Comparison of ENCODE assay signal across 20 mouse cellular contexts in genomic region chr11:46278140-46278539, GRCm38 (mm10). TPM values are rescaled to one million over a fixed set of nuclear protein-coding genes. Genes with fewer than 3 reads are reported as not detected.
"Had no signal": no experiment of that assay in that cellular context is flagged by ENCODE, and none has a peak within 500 bp of the region (broad histone marks: within the 10 kb centered on the region; RNA-seq: fewer than 3 reads in every experiment).

No protein-coding gene starts in this region.

- H3K4me2 ChIP-seq: limb, embryonic 13.5 days; midbrain, embryonic 15.5 days; neural tube, embryonic 13.5 days had no signal

- H3K9ac ChIP-seq: limb, embryonic 13.5 days; liver, embryonic 14.5 days; midbrain, embryonic 15.5 days; neural tube, embryonic 13.5 days had no signal

- H3K4me3 ChIP-seq: limb, embryonic 13.5 days; midbrain, embryonic 15.5 days; neural tube, embryonic 13.5 days had no signal

- DNase-seq: kidney, adult 11 months; kidney, postnatal 10 days; left cerebral cortex, postnatal 4 days; lung, adult 2 months; lung, postnatal 36 days; retina, postnatal 1 day; right cerebral cortex, postnatal 4 days; spleen, adult 18-20 months; thymus, adult 18-20 months; thymus, postnatal 14 days had no signal

- H3K27ac ChIP-seq: limb, embryonic 13.5 days; liver, embryonic 14.5 days; midbrain, embryonic 15.5 days; neural tube, embryonic 13.5 days had no signal

- H3K9me3 ChIP-seq: limb, embryonic 13.5 days; midbrain, embryonic 15.5 days; neural tube, embryonic 13.5 days had no signal

- H3K27me3 ChIP-seq: limb, embryonic 13.5 days; midbrain, embryonic 15.5 days; neural tube, embryonic 13.5 days had no signal

- H3K4me1 ChIP-seq: limb, embryonic 13.5 days; midbrain, embryonic 15.5 days; neural tube, embryonic 13.5 days had no signal

RNA-seq across cellular contexts. Expression of gene Fndc9, which starts 42.8 kb away (rescaled TPM):
- total RNA-seq: liver, adult 2 months; megakaryocyte progenitor cell, adult 5-6 weeks; monocyte, adult 5-6 weeks had no signal
- polyA plus RNA-seq: kidney, embryonic 14.5 days; large intestine, adult 2 months; liver, adult 2 months; liver, embryonic 14.5 days; lung, postnatal 0 days had no signal
